Mouse (Mus musculus) liver, postnatal 0 days (tissue): ENCODE results near the gene Mab21l3. TPM values are rescaled to one million over a fixed set of nuclear protein-coding genes. Genes with fewer than 3 reads are reported as not detected.
A peak's percentile ranks its signal among the peaks of the same experiment; 100 is the strongest.

Experiments used
- ATAC-seq: fragments of 200-750 bp; cut with Nextera tagmentation; 2 replicates; pipeline ENCODE4 v1.8.0; 2017; ENCODE audit warnings: mild to moderate bottlenecking, moderate library complexity
- DNase-seq: peaks from one replicate; pipeline ENCODE4 v3.0.0-alpha.2; 2016
- H3K27ac ChIP-seq: fragments of 300-500 bp; sonication (generic); 2 replicates; pipeline ENCODE4 v1.5.1; 2014; ENCODE audit warnings: antibody characterized with exemption, moderate library complexity, mild to moderate bottlenecking, low read depth
- H3K27me3 ChIP-seq: fragments of 300-500 bp; sonication (generic); 2 replicates; pipeline ENCODE4 v1.6.1; 2014; ENCODE audit warnings: low read length, control low read depth, mixed read lengths; ENCODE audit not compliant: insufficient read depth
- H3K36me3 ChIP-seq: fragments of 300-500 bp; sonication (generic); replicated peaks from 2 replicates; pipeline ENCODE4 v1.6.1; 2014; ENCODE audit warnings: mild to moderate bottlenecking, control low read depth, low read length, moderate library complexity, mixed read lengths; ENCODE audit not compliant: insufficient read depth
- H3K4me1 ChIP-seq: fragments of 300-500 bp; sonication (generic); 2 replicates; pipeline ENCODE4 v1.6.1; 2014; ENCODE audit warnings: antibody characterized with exemption, mild to moderate bottlenecking, control low read depth; ENCODE audit not compliant: insufficient read depth
- H3K4me2 ChIP-seq: fragments of 300-500 bp; sonication (generic); 2 replicates; pipeline ENCODE4 v1.6.1; 2014; ENCODE audit warnings: low read depth, mild to moderate bottlenecking, low read length, moderate library complexity, mixed read lengths
- H3K4me3 ChIP-seq: fragments of 300-500 bp; sonication (generic); 2 replicates; pipeline ENCODE4 v1.5.1; 2014; ENCODE audit warnings: low read depth, low read length
- H3K9ac ChIP-seq: fragments of 300-500 bp; sonication (generic); replicated peaks from 2 replicates; pipeline ENCODE4 v1.6.1; 2014; ENCODE audit warnings: mild to moderate bottlenecking, moderate library complexity
- H3K9me3 ChIP-seq: fragments of 300-500 bp; sonication (generic); 2 replicates; pipeline ENCODE4 v1.6.1; 2016; ENCODE audit warnings: mild to moderate bottlenecking, control low read depth, low read length, mixed read lengths
- CTCF ChIP-seq: sonication (generic); IDR thresholded peaks from 2 replicates; pipeline ENCODE4 v1.5.1; 2016; ENCODE audit warnings: antibody characterized with exemption, low read depth
- EP300 ChIP-seq: IDR thresholded peaks from 2 replicates; pipeline ENCODE4 v1.6.1; 2016; ENCODE audit warnings: antibody characterized with exemption, low read depth, mild to moderate bottlenecking
- WGBS: fragments of 180-500 bp; shearing (Covaris S2); extraction: QIAGEN DNeasy Blood & Tissue Kit; methylation state at CpG from one replicate; pipeline ENCODE4 v1.1.7; 2014; ENCODE audit not compliant: insufficient replicate concordance; 5-methylcytosine and 5-hydroxymethylcytosine counted together
- polyA plus RNA-seq: library from polyadenylated mRNA; unstranded; fragments of >200 nt; fragmentation: Nextera tagmentation; extraction: Ambion mirVana; gene quantifications from 2 replicates; pipeline ENCODE4 v1.2.1, GENCODE M21; 2015

Gene Mab21l3
- polyA plus RNA-seq = not detected in 2 replicates

DNA sequence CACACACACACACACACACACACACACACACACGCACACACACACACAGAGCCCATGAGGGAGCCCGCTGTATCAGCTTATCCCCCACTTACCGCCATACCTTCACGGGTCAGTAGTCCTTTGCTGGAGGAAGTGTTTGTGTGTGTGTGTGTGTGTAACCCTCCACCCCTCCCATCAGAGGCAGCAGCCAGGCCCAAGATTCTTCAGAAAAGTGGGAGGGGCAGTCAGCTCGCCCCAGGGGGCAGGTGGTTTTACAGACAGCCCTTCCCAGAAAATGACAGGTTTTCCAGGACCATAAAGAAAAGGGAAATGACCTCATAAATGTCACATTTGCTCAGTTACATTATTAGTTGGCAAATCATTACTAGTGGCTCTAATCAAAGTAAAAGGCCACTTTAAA is at the start of gene Mab21l3:
Gene Mab21l3, minus strand, starts transcription at position 144 of the 400 bp plus-strand sequence.
- 68% methylated on average over 5 of the region's 5 CpGs for WGBS
- no peak for DNase-seq

DNA sequence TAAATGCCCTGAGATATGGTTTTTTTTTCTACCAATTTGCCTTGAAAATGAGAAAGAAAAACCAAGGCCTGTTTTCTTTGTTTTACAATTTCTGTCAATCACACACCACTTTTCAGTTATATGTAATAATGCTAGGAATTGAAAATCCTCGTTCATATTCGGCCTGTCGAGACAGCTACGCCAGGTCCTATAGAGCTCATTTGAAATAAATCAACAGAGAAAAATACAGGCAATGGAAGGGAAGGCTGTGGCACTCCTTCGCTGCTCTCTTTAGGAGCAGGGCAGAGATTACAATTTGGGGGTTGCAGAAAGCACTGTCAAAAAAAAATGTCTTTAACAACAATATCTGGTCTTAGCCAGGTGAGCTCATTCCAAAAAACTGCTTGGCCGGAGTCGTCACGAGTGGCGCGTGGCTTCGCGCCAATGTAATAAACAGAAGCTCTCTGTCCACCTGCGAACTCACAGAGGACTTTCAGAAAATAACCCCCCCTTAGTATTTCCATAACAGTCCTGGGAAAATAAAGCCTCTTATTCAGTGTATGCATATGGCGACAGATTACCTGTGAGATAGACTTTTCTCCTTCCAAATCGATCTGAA is 48.7 kb upstream of the Mab21l3 start:
- WGBS = 80% methylated on average over 15 of the region's 15 CpGs
- Histone ChIP-seq H3K27me3 (no peaks in the 10 kb centered on the region), H3K4me1 (no peaks in the 10 kb centered on the region), H3K4me3 (no peak overlapping the region), H3K36me3 (no peaks in the 10 kb centered on the region; the same call in 1 of the 2 replicates), H3K9ac (no peak overlapping the region), H3K4me2 (no peak overlapping the region), H3K9me3 (no peaks in the 10 kb centered on the region), H3K27ac (no peak overlapping the region)
- DNase-seq (no peak), ATAC-seq (no peak)
- TF ChIP-seq EP300 = no peak

More for the DNA sequence above, at the start of gene Mab21l3:
- H3K4me1 ChIP-seq = peaks cover 4% of the 10 kb centered on the region; the same call in 1 of the 2 replicates
- no peaks in the 10 kb centered on the region for H3K36me3 ChIP-seq
- H3K9me3 ChIP-seq = no peaks in the 10 kb centered on the region
- ATAC-seq = no peak
- H3K27ac ChIP-seq = no peak within 1 kb of the TSS
- no peak within 1 kb of the TSS for H3K4me2 ChIP-seq
- TF ChIP-seq CTCF = no peak
- no peak for TF ChIP-seq EP300
- H3K4me3 ChIP-seq = no peak within 1 kb of the TSS
- H3K27me3 ChIP-seq = no peaks in the 10 kb centered on the region
- no peak within 1 kb of the TSS for H3K9ac ChIP-seq

DNA sequence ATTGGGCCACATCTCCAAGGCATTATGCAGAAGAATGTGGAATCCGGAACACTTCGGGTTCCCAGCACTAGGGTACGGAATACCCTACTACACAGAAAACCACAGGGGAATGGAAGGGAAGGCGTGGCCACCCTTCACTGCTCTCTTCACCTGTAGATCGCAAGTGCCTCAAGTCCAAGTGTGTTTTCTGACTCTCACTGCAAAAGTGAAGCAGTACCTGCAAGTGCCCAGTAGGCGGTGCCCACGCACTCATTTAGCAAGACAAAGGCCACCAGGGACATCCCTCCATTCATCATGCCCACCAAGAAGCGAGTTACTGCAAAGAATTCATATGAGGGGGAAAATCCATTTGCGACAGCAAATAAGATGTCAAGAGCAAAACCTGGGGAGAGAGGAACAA is 48.1 kb upstream of the Mab21l3 start:
- ATAC-seq (no peak), DNase-seq (peak; percentile 65)
- Histone ChIP-seq H3K4me3 (no peak overlapping the region), H3K27me3 (no peaks in the 10 kb centered on the region), H3K4me2 (no peak overlapping the region), H3K9me3 (no peaks in the 10 kb centered on the region), H3K36me3 (no peaks in the 10 kb centered on the region; the same call in 1 of the 2 replicates), H3K27ac (no peak overlapping the region), H3K9ac (no peak overlapping the region), H3K4me1 (no peaks in the 10 kb centered on the region)
- 32% methylated on average over 9 of the region's 9 CpGs for WGBS
- TF ChIP-seq EP300 = no peak
- TF ChIP-seq CTCF = peak; percentile 90

DNA sequence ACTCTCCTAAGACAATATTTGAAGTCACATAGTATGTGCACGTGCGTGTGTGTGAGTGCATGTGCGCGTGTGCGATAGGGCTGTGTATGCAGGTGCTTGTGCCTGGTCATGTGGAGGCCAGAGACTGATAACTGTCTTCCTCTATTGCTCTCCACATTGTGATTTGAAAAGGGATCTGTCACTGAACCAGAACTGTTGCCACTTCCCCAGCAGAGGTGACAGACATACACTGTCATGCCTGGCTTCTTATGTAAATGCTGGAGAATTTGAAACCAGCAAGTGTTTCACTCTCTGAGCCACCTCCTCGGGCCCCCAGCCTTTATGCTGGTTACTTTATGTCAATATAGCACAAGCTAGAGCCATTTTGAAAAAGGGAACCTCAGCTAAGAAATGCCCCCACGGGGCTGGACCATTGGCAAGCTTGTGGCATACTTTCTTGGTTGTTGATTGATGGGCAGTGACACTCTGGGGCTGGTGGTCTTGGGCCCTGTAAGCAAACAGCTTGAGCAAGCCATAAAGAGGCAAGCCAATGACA is 46.7 kb upstream of the Mab21l3 start:
- Histone ChIP-seq H3K4me1 (no peaks in the 10 kb centered on the region), H3K4me2 (no peak overlapping the region), H3K9me3 (no peaks in the 10 kb centered on the region), H3K9ac (no peak overlapping the region), H3K27ac (no peak overlapping the region), H3K36me3 (no peaks in the 10 kb centered on the region; the same call in 1 of the 2 replicates), H3K4me3 (no peak overlapping the region), H3K27me3 (no peaks in the 10 kb centered on the region)
- DNase-seq (no peak), ATAC-seq (peak; percentile 17; the same call in 1 of the 2 replicates)
- 73% methylated on average over 7 of the region's 7 CpGs for WGBS
- TF ChIP-seq CTCF (no peak), EP300 (no peak)

DNA sequence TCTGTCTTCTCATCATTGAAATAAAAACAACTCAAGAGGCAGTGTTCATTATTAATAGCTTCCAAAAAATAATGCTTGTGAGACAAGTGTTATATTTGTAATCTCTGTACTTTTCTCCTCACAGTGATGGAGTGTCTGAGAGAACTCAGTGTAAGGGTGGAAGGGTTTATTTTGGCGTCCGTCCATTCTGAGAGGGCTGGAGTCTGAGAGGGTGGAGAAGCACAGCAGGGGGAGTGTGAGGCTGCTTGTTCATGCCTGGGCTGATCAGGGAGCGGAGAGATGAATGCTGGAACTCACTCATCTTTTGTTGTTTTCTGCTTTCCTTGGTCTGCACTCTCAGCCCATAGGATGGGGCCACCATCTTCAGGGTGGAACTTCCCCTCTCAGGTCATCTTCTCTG is 36.8 kb upstream of the Mab21l3 start:
- ATAC-seq (no peak), DNase-seq (no peak)
- H3K4me3 ChIP-seq = no peak overlapping the region
- 0 out of 2 replicates have a peak, but pooled peaks cover 2% of the 10 kb centered on the region for H3K4me1 ChIP-seq
- H3K27me3 ChIP-seq = no peaks in the 10 kb centered on the region
- H3K4me2 ChIP-seq = no peak overlapping the region
- TF ChIP-seq CTCF = no peak
- TF ChIP-seq EP300 = no peak
- H3K9ac ChIP-seq = no peak overlapping the region
- H3K27ac ChIP-seq = no peak overlapping the region
- no peaks in the 10 kb centered on the region for H3K9me3 ChIP-seq
- H3K36me3 ChIP-seq = peaks cover 6% of the 10 kb centered on the region
- 65% methylated on average over 3 of the region's 3 CpGs for WGBS

DNA sequence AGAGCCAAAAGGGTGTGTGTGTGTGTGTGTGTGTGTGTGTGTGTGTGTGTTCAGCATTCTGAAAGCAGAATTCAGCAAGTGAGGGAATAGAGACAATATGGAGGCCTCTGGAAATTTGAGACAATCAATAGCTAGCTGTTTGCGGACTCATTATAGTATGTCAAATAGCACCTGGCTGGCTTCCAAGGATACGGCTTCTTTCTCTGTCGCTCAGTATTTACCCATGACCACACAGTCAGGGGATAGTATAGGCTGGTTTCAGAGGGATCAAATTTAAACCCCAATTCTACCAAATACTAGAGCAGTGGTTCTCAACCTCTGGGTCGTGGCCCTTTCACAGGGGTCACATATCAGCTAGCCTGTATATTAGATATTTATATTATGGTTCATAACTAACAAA is 36.3 kb upstream of the Mab21l3 start:
- 63% methylated on average over 4 of the region's 4 CpGs for WGBS
- H3K27me3 ChIP-seq = no peaks in the 10 kb centered on the region
- peak; percentile 53 for DNase-seq
- H3K36me3 ChIP-seq = peaks cover 6% of the 10 kb centered on the region
- H3K4me3 ChIP-seq = no peak overlapping the region
- 0 out of 2 replicates have a peak, but pooled peaks cover 2% of the 10 kb centered on the region for H3K4me1 ChIP-seq
- H3K9ac ChIP-seq = no peak overlapping the region
- no peaks in the 10 kb centered on the region for H3K9me3 ChIP-seq
- TF ChIP-seq CTCF (no peak), EP300 (no peak)
- ATAC-seq = peak; percentile 79
- no peak overlapping the region for H3K27ac ChIP-seq
- H3K4me2 ChIP-seq = no peak overlapping the region
